Mouse (Mus musculus) hindbrain, embryonic 15.5 days (tissue): ENCODE measurements around the gene Neurl1a. TPM values are rescaled to one million over a fixed set of nuclear protein-coding genes. Genes with fewer than 3 reads are reported as not detected.
A peak's percentile ranks its signal among the peaks of the same experiment; 100 is the strongest.

ENCODE experiments used
- ATAC-seq: fragments of 200-750 bp; cut with Nextera tagmentation; 2 replicates; pipeline ENCODE4 v1.8.0; 2017; ENCODE audit warnings: low read depth, moderate number of reproducible peaks, moderate TSS enrichment; ENCODE audit not compliant: low FRiP score
- H3K27ac ChIP-seq: fragments of 300-500 bp; sonication (generic); replicated peaks from 2 replicates; pipeline ENCODE4 v1.5.1; 2015; ENCODE audit warnings: mild to moderate bottlenecking, inconsistent platforms
- H3K27me3 ChIP-seq: fragments of 300-500 bp; sonication (generic); 2 replicates; pipeline ENCODE4 v1.6.1; 2015; ENCODE audit warnings: control low read depth, inconsistent platforms
- H3K36me3 ChIP-seq: fragments of 300-500 bp; sonication (generic); 2 replicates; pipeline ENCODE4 v1.6.1; 2015; ENCODE audit warnings: control low read depth, inconsistent platforms
- H3K4me1 ChIP-seq: fragments of 300-500 bp; sonication (generic); replicated peaks from 2 replicates; pipeline ENCODE4 v1.6.1; 2015; ENCODE audit warnings: control low read depth, inconsistent platforms
- H3K4me2 ChIP-seq: fragments of 300-500 bp; sonication (generic); 2 replicates; pipeline ENCODE4 v1.6.1; 2015; ENCODE audit warnings: moderate library complexity, mild to moderate bottlenecking, inconsistent platforms
- H3K4me3 ChIP-seq: fragments of 300-500 bp; sonication (generic); 2 replicates; pipeline ENCODE4 v1.5.1; 2015; ENCODE audit warnings: mild to moderate bottlenecking, inconsistent platforms
- H3K9ac ChIP-seq: fragments of 300-500 bp; sonication (generic); 2 replicates; pipeline ENCODE4 v1.6.1; 2015; ENCODE audit warnings: inconsistent platforms
- H3K9me3 ChIP-seq: fragments of 300-500 bp; sonication (generic); 2 replicates; pipeline ENCODE4 v1.6.1; 2016; ENCODE audit warnings: control low read depth, inconsistent platforms
- WGBS: fragments of 180-500 bp; shearing (Covaris S2); methylation state at CpG from one replicate; pipeline ENCODE4 v1.1.7; 2015; 5-methylcytosine and 5-hydroxymethylcytosine counted together
- polyA plus RNA-seq: library from polyadenylated mRNA; unstranded; fragments of >200 nt; fragmentation: Nextera tagmentation; extraction: Ambion mirVana; gene quantifications from 2 replicates; pipeline ENCODE4 v1.2.1, GENCODE M21; 2015

Neurl1a gene
- polyA plus RNA-seq, 1 experiment from 2014 or later, result 17.9 TPM

GRCm38 (mm10) chr19:47282050-47282454 lies 103.4 kb downstream of the Neurl1a start:
- 80% methylated on average over 6 of the region's 6 CpGs for WGBS
- no peaks in the 10 kb centered on the region for H3K36me3 ChIP-seq
- no peak overlapping the region for H3K4me2 ChIP-seq
- H3K27ac ChIP-seq, result no peak overlapping the region
- ATAC-seq, result no peak
- H3K27me3 ChIP-seq, result no peaks in the 10 kb centered on the region
- no peaks in the 10 kb centered on the region for H3K9me3 ChIP-seq
- H3K4me3 ChIP-seq, result no peak overlapping the region
- H3K4me1 ChIP-seq, result peaks cover 15% of the 10 kb centered on the region
- no peak overlapping the region for H3K9ac ChIP-seq

- Histone ChIP-seq H3K4me3 (no peak overlapping the region), H3K36me3 (no peaks in the 10 kb centered on the region), H3K27me3 (no peaks in the 10 kb centered on the region), H3K4me2 (no peak overlapping the region), H3K27ac (no peak overlapping the region), H3K4me1 (peaks cover 15% of the 10 kb centered on the region), H3K9me3 (no peaks in the 10 kb centered on the region), H3K9ac (no peak overlapping the region)
- ATAC-seq, result no peak
- 98% methylated on average over 17 of the region's 17 CpGs for WGBS
These were observed 104.1 kb downstream of the Neurl1a start for GRCm38 (mm10) chr19:47282688-47283215.

- H3K9ac ChIP-seq, result no peak overlapping the region
- H3K36me3 ChIP-seq, result no peaks in the 10 kb centered on the region
- no peaks in the 10 kb centered on the region for H3K9me3 ChIP-seq
- H3K27ac ChIP-seq, result no peak overlapping the region
- no peak for ATAC-seq
- H3K4me2 ChIP-seq, result no peak overlapping the region
- 0 out of 2 replicates have a peak, but pooled peaks cover 3% of the 10 kb centered on the region for H3K4me1 ChIP-seq
- H3K4me3 ChIP-seq, result no peak overlapping the region
- WGBS, result 79% methylated on average over 6 of the region's 6 CpGs
- no peaks in the 10 kb centered on the region for H3K27me3 ChIP-seq
These were observed 107.0 kb downstream of the Neurl1a start for GRCm38 (mm10) chr19:47285581-47285980.

DNA sequence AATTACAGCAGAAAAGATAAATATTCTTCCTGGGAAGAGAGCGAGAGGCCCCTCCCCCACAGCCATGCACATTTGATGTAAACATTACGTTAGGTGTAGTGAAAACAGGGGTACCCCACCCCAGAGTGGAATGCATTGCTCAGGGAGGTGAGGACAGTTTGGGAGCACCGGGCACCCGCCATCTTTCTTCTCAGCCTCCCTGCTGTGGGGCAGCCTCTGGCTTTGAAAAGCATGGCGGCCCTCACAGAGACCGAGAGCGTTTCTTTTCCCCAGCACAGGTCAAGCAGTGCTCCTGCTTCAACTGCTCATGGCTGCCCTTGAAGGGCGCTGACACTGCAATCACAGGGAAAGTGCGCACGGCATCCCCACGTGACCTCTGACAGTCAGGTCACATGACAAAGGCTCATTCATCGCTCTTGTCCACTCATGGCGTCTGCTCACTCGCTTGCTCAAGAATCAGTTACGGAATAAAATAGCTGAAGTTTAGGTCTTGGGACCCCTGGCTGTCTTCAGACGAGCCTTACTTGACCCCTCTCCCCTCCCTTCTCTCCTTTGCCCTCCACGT lies 108.3 kb downstream of the Neurl1a start:
- Histone ChIP-seq H3K27me3 (no peaks in the 10 kb centered on the region), H3K4me1 (peaks cover 8% of the 10 kb centered on the region), H3K9me3 (no peaks in the 10 kb centered on the region), H3K27ac (no peak overlapping the region), H3K4me2 (no peak overlapping the region), H3K36me3 (no peaks in the 10 kb centered on the region), H3K9ac (no peak overlapping the region), H3K4me3 (no peak overlapping the region)
- ATAC-seq, result peak; percentile 28; the same call in 1 of the 2 replicates
- 54% methylated on average over 17 of the region's 17 CpGs for WGBS

DNA sequence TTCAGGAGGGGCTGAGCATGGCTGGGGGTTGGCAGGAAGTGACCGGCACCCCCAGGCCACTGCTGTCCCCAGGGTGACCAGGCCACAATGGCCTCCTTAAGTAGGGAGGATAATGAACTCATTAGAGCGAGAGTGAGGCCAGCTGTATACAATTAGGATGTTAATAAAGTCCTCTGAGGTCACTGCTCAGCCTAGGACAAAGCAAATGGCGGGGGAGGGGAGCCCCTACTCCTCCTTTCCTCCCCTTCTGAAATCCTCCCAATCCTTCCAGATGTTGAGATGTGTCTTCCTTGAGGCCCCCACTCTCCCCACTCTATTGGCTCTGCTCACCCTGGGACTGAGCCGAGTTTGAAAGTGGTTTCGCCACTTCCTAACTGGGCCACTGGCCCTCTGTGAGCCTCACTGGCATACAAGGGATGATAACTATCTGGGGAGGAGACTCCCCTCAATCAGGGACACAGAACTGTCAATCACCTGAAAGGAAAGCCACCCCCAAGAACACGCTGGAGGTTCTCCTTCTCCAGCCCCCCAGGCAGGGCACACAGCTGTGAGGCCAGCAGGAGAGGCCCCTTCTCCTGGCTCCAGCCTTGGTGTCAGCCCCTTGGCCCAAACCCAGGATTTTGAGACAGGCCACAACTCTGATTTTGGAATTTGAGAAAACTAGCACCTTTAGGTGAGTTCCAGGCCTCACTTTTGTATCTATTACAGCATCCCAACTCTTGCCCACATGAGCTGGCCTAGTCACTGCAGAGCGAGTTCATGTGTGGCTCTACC lies 112.9 kb downstream of the Neurl1a start:
- no peak overlapping the region for H3K27ac ChIP-seq
- no peak for ATAC-seq
- H3K4me1 ChIP-seq, result peaks cover 8% of the 10 kb centered on the region
- H3K4me2 ChIP-seq, result no peak overlapping the region
- H3K9ac ChIP-seq, result no peak overlapping the region
- H3K9me3 ChIP-seq, result no peaks in the 10 kb centered on the region
- H3K27me3 ChIP-seq, result no peaks in the 10 kb centered on the region
- no peak overlapping the region for H3K4me3 ChIP-seq
- 37% methylated on average over 7 of the region's 7 CpGs for WGBS
- no peaks in the 10 kb centered on the region for H3K36me3 ChIP-seq

GRCm38 (mm10) chr19:47292451-47292951 lies 113.9 kb downstream of the Neurl1a start:
- H3K27me3 ChIP-seq, result no peaks in the 10 kb centered on the region
- H3K36me3 ChIP-seq, result no peaks in the 10 kb centered on the region
- no peak overlapping the region for H3K4me2 ChIP-seq
- H3K4me1 ChIP-seq, result peaks cover 8% of the 10 kb centered on the region
- H3K9ac ChIP-seq, result no peak overlapping the region
- H3K27ac ChIP-seq, result no peak overlapping the region
- ATAC-seq, result peak; percentile 27; the same call in 1 of the 2 replicates
- no peaks in the 10 kb centered on the region for H3K9me3 ChIP-seq
- 50% methylated on average over 7 of the region's 7 CpGs for WGBS
- H3K4me3 ChIP-seq, result no peak overlapping the region

GRCm38 (mm10) chr19:47298100-47298499 lies 119.5 kb downstream of the Neurl1a start:
- H3K9ac ChIP-seq, result no peak overlapping the region
- no peaks in the 10 kb centered on the region for H3K36me3 ChIP-seq
- no peak overlapping the region for H3K4me2 ChIP-seq
- ATAC-seq, result no peak
- H3K27me3 ChIP-seq, result no peaks in the 10 kb centered on the region
- 66% methylated on average over 11 of the region's 11 CpGs for WGBS
- no peaks in the 10 kb centered on the region for H3K9me3 ChIP-seq
- H3K4me3 ChIP-seq, result no peak overlapping the region
- no peak overlapping the region for H3K27ac ChIP-seq
- peaks cover 20% of the 10 kb centered on the region for H3K4me1 ChIP-seq

DNA sequence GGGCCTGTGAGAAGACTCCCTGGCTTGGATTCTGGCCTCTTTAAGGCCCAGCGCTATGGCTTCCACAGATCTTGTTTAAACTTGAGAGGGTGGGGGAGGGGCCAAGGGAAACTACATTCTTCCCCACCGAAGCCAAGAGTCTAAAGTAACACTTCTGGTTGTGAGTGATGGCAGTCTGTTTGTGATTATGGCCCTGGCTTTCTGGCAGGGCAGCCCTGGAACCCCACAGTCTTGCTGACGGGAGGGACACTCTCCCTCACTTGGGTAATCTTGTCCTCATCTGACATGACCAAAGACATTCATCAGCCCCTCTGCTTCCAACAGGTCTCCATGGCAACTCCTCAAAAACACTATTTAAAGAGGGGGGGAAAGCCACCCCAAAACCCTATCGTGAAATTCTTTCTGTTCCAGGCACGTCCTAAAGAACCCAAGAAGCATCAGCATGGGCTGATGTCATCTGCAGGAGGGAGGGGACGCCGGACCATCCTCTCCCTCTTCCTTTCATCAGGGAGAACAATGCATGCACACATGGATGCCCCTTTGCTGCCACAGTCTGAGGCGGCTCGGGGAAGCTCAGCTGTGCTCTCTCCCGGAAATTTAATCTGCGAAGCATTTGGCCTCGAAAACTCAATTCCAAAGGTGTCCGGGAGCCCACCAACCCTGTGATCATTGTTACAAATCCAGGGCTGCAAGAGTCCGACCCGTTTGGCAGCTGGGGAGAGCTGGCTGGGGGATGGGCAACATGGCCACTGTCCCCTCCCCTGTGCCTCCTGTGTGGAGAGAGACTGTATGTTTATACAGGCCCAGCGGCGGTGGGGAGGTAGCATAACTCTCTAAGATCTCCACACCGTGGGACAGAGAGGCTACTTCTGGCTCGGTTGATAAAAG lies 122.9 kb downstream of the Neurl1a start:
- H3K9ac ChIP-seq, result no peak overlapping the region
- H3K9me3 ChIP-seq, result no peaks in the 10 kb centered on the region
- peak; percentile 73; the same call in 1 of the 2 replicates for ATAC-seq
- H3K4me1 ChIP-seq, result peaks cover 20% of the 10 kb centered on the region
- H3K4me2 ChIP-seq, result peak overlapping the region; percentile 21; the same call in 1 of the 2 replicates
- 7% methylated on average over 19 of the region's 19 CpGs for WGBS
- no peaks in the 10 kb centered on the region for H3K36me3 ChIP-seq
- peak overlapping the region; percentile 43 for H3K27ac ChIP-seq
- H3K4me3 ChIP-seq, result no peak overlapping the region
- no peaks in the 10 kb centered on the region for H3K27me3 ChIP-seq

DNA sequence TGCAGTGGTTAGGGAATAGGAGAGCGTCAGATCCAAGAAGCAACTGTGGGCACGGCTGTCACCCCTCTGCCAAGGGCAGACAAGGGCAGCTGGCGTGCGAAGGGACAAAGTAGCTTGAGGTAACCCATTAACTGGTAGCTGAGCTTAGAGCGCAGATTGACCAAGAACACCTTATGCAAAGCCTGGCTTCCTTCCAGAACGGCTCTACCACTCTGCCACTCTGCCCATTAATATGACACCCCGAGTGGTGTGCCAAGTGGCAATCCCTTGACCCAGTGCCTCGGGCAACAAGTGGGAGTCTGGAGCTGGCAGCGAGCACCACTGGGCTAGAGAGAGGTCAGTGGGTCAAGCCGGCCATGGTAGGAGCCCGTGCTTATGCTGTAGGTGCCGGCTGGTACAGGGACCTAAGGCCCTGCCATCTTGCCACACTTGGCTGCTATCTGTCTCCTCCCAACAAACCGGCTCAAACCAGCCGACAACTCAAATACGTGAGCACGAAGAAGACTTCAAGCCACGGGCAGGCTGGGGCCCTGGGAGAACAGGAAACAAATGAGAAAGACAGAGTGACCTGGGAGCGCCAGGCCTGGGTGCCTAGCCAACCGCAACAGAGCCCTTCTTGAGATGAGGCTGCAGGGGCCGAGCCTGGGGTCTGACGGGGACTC lies 123.7 kb downstream of the Neurl1a start:
- H3K4me1 ChIP-seq, result peaks cover 20% of the 10 kb centered on the region
- H3K4me3 ChIP-seq, result no peak overlapping the region
- no peaks in the 10 kb centered on the region for H3K9me3 ChIP-seq
- no peak overlapping the region for H3K9ac ChIP-seq
- H3K36me3 ChIP-seq, result no peaks in the 10 kb centered on the region
- no peak overlapping the region for H3K4me2 ChIP-seq
- 50% methylated on average over 21 of the region's 21 CpGs for WGBS
- H3K27me3 ChIP-seq, result no peaks in the 10 kb centered on the region
- 0 out of 2 replicates have a peak, but pooled peaks have one; percentile 19 for ATAC-seq
- H3K27ac ChIP-seq, result peak overlapping the region; percentile 43

GRCm38 (mm10) chr19:47303128-47303527 lies 124.5 kb downstream of the Neurl1a start:
- H3K4me1 ChIP-seq, result peaks cover 20% of the 10 kb centered on the region
- H3K4me2 ChIP-seq, result no peak overlapping the region
- H3K36me3 ChIP-seq, result no peaks in the 10 kb centered on the region
- no peak overlapping the region for H3K27ac ChIP-seq
- H3K27me3 ChIP-seq, result no peaks in the 10 kb centered on the region
- H3K9me3 ChIP-seq, result no peaks in the 10 kb centered on the region
- no peak for ATAC-seq
- H3K4me3 ChIP-seq, result no peak overlapping the region
- no peak overlapping the region for H3K9ac ChIP-seq
- 78% methylated on average over 10 of the region's 10 CpGs for WGBS

DNA sequence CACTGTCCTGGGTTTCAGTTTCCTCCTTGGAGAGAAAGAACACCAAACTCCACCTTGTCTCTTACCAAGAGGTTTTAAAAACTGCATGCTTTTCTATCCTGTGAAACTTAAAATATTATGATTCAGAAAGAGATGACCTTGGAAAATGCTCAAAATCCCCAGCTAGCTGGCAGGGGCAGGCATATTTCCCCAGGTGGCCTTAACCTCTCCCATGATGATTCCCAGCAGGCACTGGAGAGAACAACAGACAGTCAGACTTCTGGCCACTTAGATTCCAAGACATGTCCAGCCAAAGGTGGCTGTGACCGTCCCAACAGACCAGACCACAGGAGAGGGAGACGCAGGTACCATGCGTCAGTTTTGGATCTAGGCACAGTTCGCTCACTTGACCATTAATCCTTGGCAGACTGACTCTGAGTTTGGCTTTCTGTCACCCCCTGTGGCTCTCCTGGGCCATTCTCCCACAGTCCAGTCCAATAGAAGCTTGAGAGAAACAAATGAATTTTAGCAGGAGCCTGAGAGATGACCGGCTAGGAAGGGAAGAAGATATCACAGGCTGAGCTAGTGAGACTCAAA lies 125.6 kb downstream of the Neurl1a start:
- no peak for ATAC-seq
- Histone ChIP-seq H3K4me2 (no peak overlapping the region), H3K4me1 (peaks cover 20% of the 10 kb centered on the region), H3K9me3 (no peaks in the 10 kb centered on the region), H3K4me3 (no peak overlapping the region), H3K27ac (no peak overlapping the region), H3K27me3 (no peaks in the 10 kb centered on the region), H3K9ac (no peak overlapping the region), H3K36me3 (no peaks in the 10 kb centered on the region)
- WGBS, result 73% methylated on average over 5 of the region's 5 CpGs
